Mouse (Mus musculus) heart, postnatal 4 days (tissue): ENCODE results near the gene Mal. TPM values are rescaled to one million over a fixed set of nuclear protein-coding genes. Genes with fewer than 3 reads are reported as not detected.
"Not testable (repeated sequence)": the region's sequence is repeated elsewhere in the genome, so short reads cannot be mapped to it uniquely, and the experiment has no call there.

ENCODE experiments used
- DNase-seq: peaks from one replicate; pipeline ENCODE4 v3.0.0; 2021
- total RNA-seq, 2 experiments: library from RNA; stranded (reverse); gene quantifications; 2 replicates each; pipeline ENCODE4 v1.2.3; 2021

Mal gene
- total RNA-seq, 2 experiments from 2014 or later = 1.2 to 2.7 TPM

- DNase-seq = no peak
Observed at GRCm38 (mm10) chr2:127624786-127625185, 31.7 kb downstream of the Mal start.

GRCm38 (mm10) chr2:127622065-127622464 is 34.4 kb downstream of the Mal start:
- DNase-seq = no peak

DNA sequence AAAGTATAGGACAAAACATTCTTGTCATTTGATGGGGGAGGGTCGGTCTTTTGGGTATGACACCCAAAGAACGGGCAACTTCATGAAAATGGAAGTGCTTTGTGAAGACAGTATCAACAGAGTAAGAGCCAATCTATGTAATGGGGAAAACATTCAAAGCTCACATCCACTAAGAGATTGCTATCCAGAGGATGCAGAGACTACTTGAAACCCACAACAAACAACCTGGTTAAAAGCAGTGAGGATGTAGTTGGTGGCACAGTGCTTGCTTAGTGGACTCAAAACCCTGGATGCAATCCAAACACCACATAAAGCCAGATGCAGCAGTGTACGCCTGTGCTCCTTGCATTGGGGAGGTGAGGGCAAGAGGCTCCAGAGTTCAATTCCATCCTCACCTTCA is 37.2 kb downstream of the Mal start:
- DNase-seq = no peak

DNA sequence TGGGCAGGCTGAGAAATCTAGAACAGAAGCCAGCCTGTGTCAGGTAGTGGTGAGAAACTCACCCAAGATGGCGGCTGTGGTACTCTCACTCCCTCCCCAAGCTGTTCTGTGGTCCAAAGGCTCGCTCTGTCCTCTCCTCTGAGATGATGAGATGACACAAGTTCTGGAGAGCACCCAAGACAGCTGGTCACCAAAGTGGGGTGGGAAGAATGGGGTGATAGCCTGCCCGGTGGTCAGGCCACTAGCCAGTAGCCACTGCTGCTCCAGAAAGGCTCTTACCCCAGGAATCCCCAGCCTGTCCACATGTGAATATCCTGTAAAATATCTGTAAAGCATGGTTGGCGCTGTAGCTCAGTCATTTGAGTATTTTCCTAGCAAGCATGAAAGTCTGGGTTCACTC is 44.2 kb downstream of the Mal start:
- DNase-seq = no peak

- DNase-seq = no peak
Observed at GRCm38 (mm10) chr2:127611386-127611785, 45.1 kb downstream of the Mal start.

GRCm38 (mm10) chr2:127608986-127609385 is 47.5 kb downstream of the Mal start:
- no peak for DNase-seq

DNA sequence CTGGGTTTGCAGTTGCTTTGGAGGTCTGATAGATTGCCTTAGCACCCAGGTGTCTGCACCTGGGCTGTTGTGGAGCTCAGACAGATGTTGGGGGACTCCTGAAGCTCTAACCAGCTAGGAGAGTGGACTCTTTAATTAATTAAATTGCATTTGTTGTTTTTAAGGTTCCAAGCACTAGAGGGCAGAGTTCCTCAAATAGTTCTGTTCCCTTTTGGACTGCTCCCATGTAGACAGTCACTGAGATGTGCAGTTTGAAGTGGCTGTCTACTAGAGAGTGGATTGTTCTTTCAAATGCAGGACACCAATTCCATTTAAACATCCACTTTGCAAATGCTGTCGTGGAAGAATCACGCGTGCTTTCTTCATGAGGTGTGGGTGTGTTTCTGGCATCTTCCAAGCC is 48.3 kb downstream of the Mal start:
- DNase-seq = no peak

DNA sequence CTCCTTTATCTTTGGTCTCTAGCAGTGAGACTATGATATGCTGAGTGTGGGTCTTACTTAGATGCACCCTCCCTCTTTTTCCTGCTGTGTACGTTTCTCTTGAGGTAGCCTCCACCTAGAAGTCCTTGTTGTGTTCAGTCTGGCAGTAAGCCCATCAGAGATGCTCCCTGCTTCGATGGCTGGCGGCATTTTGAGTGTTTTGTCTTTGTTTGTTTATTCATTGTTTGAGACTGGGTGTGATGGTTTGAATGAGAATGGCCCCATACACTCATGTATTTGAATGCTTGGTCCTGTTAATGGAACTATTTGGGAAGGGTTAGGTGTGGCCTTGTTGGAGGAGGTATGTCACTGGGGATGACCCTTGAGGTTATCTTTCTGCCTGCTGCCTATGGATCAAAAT is 51.3 kb downstream of the Mal start:
- no peak for DNase-seq

- not testable (repeated sequence) for DNase-seq
Observed at GRCm38 (mm10) chr2:127603383-127603782, 53.1 kb downstream of the Mal start.

DNA sequence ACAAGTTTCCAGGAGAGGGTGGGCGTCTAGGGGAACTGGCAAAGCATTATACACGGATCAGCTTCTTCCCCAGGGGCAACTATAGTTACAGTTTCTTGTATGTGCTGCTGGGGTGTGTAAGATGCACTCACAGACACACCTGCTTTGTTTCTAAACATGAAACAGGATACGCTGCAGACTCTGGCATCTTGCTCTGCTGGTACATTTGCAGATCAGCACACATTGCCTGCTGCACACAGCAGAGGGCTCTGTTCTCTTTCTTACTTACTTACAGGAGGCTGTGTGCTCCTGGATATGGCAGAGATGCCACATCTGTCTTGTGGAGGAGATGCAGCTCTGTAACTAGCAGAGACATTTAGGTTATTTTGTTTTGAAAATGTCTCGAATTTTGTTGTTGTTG is 65.7 kb downstream of the Mal start:
- no peak for DNase-seq

GRCm38 (mm10) chr2:127590204-127590603 is 66.3 kb downstream of the Mal start:
- DNase-seq = no peak

GRCm38 (mm10) chr2:127588897-127589296 is 67.6 kb downstream of the Mal start:
- DNase-seq = no peak

GRCm38 (mm10) chr2:127587514-127587844 is 69.0 kb downstream of the Mal start:
- DNase-seq = no peak

DNA sequence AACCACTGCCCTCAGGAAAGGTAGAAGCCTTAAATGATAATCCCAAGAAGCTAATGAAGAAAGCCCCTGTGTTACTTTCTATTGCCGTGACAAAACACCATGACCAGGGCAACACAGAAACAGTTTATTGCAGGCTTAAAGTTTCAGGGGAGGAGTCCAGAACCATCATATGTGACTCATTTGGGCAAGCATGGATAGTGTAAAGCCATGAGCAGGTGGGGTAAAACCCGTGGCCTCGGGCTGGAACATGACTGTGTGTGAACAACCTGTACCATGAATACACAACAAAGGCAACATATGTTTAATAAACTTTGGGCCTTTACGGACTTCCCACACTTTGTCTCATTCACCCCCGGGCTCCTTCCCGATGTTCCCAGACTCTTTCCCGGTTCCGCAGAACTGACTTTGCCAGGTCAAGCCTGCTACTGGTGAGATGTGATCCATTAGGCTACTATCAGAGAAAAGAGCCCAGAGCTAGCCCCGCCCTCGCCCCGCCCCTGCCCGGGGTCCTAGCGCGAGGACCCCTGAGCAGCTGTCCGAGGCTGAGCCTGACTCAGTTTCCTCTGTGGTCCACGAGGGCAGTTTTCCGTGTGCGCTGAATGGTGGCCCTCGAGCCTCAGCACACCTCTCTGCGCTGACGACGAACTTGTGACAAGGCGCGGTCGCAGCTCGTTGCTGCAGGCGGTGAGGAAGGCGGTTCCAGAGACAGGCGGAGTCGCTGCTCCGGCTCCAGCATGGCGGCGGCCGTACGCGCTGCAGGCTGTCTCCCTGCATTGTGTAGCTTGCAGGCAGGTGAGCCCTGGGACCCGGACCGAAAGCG is 69.6 kb downstream of the Mal start, which contains the start of the genes Zfp661 and Mrps5:
Gene Zfp661, minus strand, starts transcription at position 401 of the 820 bp plus-strand sequence.
Gene Mrps5, plus strand, starts transcription at position 529 of the 820 bp plus-strand sequence.
- DNase-seq = peak; percentile 90

GRCm38 (mm10) chr2:127584436-127584858 is 72.0 kb downstream of the Mal start:
- DNase-seq = peak; percentile 92

Other genes with a start within 250 kb of the Mal start
- gene Gpat2, start 231.5 kb downstream of the Mal start, total RNA-seq = under 1 TPM in 1 of 2 experiments, not detected in 1; 0.10 TPM
- 10 to 100 TPM; 20.4 to 21.0 TPM for gene Fahd2a, start 212.1 kb downstream of the Mal start, total RNA-seq
- 1 to 10 TPM; 1.3 TPM for gene Kcnip3, start 134.6 kb downstream of the Mal start, total RNA-seq
- under 1 TPM in 1 of 2 experiments, not detected in 1; 0.07 TPM for gene Prom2, start 115.2 kb downstream of the Mal start, total RNA-seq
- 1 to 10 TPM; 1.0 to 1.1 TPM for gene Zfp661, start 69.6 kb downstream of the Mal start, total RNA-seq
- gene Mrps5, start 69.5 kb downstream of the Mal start, total RNA-seq = 100 to 1,000 TPM; 128 to 134 TPM
- gene Mall, start 73.2 kb upstream of the Mal start, total RNA-seq = 10 to 100 TPM; 15.5 to 17.0 TPM
- 10 to 100 TPM; 13.9 to 14.2 TPM for gene Nphp1, start 132.2 kb upstream of the Mal start, total RNA-seq
- 10 to 100 TPM; 30.3 to 30.5 TPM for gene Mtln, start 135.8 kb upstream of the Mal start, total RNA-seq
- gene Bub1, start 175.2 kb upstream of the Mal start, total RNA-seq = 10 to 100 TPM; 22.8 to 25.7 TPM
- not detected for gene Acoxl, start 182.2 kb upstream of the Mal start, total RNA-seq